Mouse (Mus musculus): ENCODE measurements around the gene Ajap1. TPM values are rescaled to one million over a fixed set of nuclear protein-coding genes. Genes with fewer than 3 reads are reported as not detected.

Ajap1 gene
- polyA plus RNA-seq, 1 experiment from 2014 or later, result 18.5 TPM

- Histone ChIP-seq H3K4me1 (replicated peaks; ENCODE audit: control insufficient read depth, insufficient read depth, low read length) (0 out of 2 replicates have a peak, but pooled peaks cover 6% of the 10 kb centered on the region), H3K9ac (no peak overlapping the region), H3K27ac (no peak overlapping the region), H3K4me3 (replicated peaks; ENCODE audit: low read length) (no peak overlapping the region), H3K27me3 (ENCODE audit: control insufficient read depth, insufficient read depth, low read length) (no peaks in the 10 kb centered on the region), H3K9me3 (ENCODE audit: control insufficient read depth, low read length) (no peaks in the 10 kb centered on the region), H3K36me3 (replicated peaks; ENCODE audit: control insufficient read depth, insufficient read depth) (peaks cover 10% of the 10 kb centered on the region), H3K4me2 (replicated peaks) (no peak overlapping the region)
- ATAC-seq (ENCODE audit: low FRiP score) (no peak), DNase-seq (ENCODE audit: low spot score) (no peak)
- WGBS, result 76% methylated on average over 10 of the region's 10 CpGs
Measured at GRCm38 (mm10) chr4:153380885-153381284, 101.7 kb downstream of the Ajap1 start.

- Histone ChIP-seq H3K9ac (no peak overlapping the region), H3K27me3 (ENCODE audit: control insufficient read depth, insufficient read depth, low read length) (no peaks in the 10 kb centered on the region), H3K27ac (no peak overlapping the region), H3K4me3 (replicated peaks; ENCODE audit: low read length) (no peak overlapping the region), H3K4me2 (replicated peaks) (no peak overlapping the region), H3K9me3 (ENCODE audit: control insufficient read depth, low read length) (no peaks in the 10 kb centered on the region), H3K4me1 (replicated peaks; ENCODE audit: control insufficient read depth, insufficient read depth, low read length) (peaks cover 6% of the 10 kb centered on the region; the same call in 1 of the 2 replicates), H3K36me3 (replicated peaks; ENCODE audit: control insufficient read depth, insufficient read depth) (peaks cover 1% of the 10 kb centered on the region; the same call in 1 of the 2 replicates)
- no peak; the same call in 1 of the 2 replicates for ATAC-seq (ENCODE audit: low FRiP score)
- DNase-seq (ENCODE audit: low spot score), result peak; percentile 67
- 27% methylated on average over 6 of the region's 6 CpGs for WGBS
Measured at GRCm38 (mm10) chr4:153377981-153378380, 104.6 kb downstream of the Ajap1 start.

- 69% methylated on average over 6 of the region's 6 CpGs for WGBS
- Histone ChIP-seq H3K9ac (no peak overlapping the region), H3K9me3 (ENCODE audit: control insufficient read depth, low read length) (no peaks in the 10 kb centered on the region), H3K27me3 (ENCODE audit: control insufficient read depth, insufficient read depth, low read length) (no peaks in the 10 kb centered on the region), H3K36me3 (replicated peaks; ENCODE audit: control insufficient read depth, insufficient read depth) (no peaks in the 10 kb centered on the region), H3K4me2 (replicated peaks) (no peak overlapping the region), H3K4me1 (replicated peaks; ENCODE audit: control insufficient read depth, insufficient read depth, low read length) (peaks cover 3% of the 10 kb centered on the region; the same call in 1 of the 2 replicates), H3K4me3 (replicated peaks; ENCODE audit: low read length) (no peak overlapping the region), H3K27ac (no peak overlapping the region)
- no peak for DNase-seq (ENCODE audit: low spot score)
- ATAC-seq (ENCODE audit: low FRiP score), result no peak
Measured at GRCm38 (mm10) chr4:153374233-153374632, 108.4 kb downstream of the Ajap1 start.

GRCm38 (mm10) chr4:153373125-153373524 lies 109.5 kb downstream of the Ajap1 start:
- H3K9ac ChIP-seq, result no peak overlapping the region
- no peak overlapping the region for H3K27ac ChIP-seq
- no peak overlapping the region for H3K4me2 ChIP-seq (replicated peaks)
- peaks cover 3% of the 10 kb centered on the region; the same call in 1 of the 2 replicates for H3K4me1 ChIP-seq (replicated peaks; ENCODE audit: control insufficient read depth, insufficient read depth, low read length)
- no peaks in the 10 kb centered on the region for H3K9me3 ChIP-seq (ENCODE audit: control insufficient read depth, low read length)
- H3K27me3 ChIP-seq (ENCODE audit: control insufficient read depth, insufficient read depth, low read length), result no peaks in the 10 kb centered on the region
- ATAC-seq (ENCODE audit: low FRiP score) (no peak), DNase-seq (ENCODE audit: low spot score) (no peak)
- no peak overlapping the region for H3K4me3 ChIP-seq (replicated peaks; ENCODE audit: low read length)
- 89% methylated on average over 14 of the region's 14 CpGs for WGBS
- H3K36me3 ChIP-seq (replicated peaks; ENCODE audit: control insufficient read depth, insufficient read depth), result no peaks in the 10 kb centered on the region

GRCm38 (mm10) chr4:153368620-153369159 lies 113.9 kb downstream of the Ajap1 start:
- ATAC-seq (ENCODE audit: low FRiP score) (no peak), DNase-seq (ENCODE audit: low spot score) (no peak)
- Histone ChIP-seq H3K4me2 (replicated peaks) (no peak overlapping the region), H3K27me3 (ENCODE audit: control insufficient read depth, insufficient read depth, low read length) (no peaks in the 10 kb centered on the region), H3K4me3 (replicated peaks; ENCODE audit: low read length) (no peak overlapping the region), H3K9ac (no peak overlapping the region), H3K9me3 (ENCODE audit: control insufficient read depth, low read length) (no peaks in the 10 kb centered on the region), H3K36me3 (replicated peaks; ENCODE audit: control insufficient read depth, insufficient read depth) (no peaks in the 10 kb centered on the region), H3K4me1 (replicated peaks; ENCODE audit: control insufficient read depth, insufficient read depth, low read length) (no peaks in the 10 kb centered on the region), H3K27ac (no peak overlapping the region)
- 60% methylated on average over 10 of the region's 10 CpGs for WGBS

GRCm38 (mm10) chr4:153360868-153361545 lies 121.6 kb downstream of the Ajap1 start:
- Histone ChIP-seq H3K4me2 (replicated peaks) (no peak overlapping the region), H3K9me3 (ENCODE audit: control insufficient read depth, low read length) (no peaks in the 10 kb centered on the region), H3K36me3 (replicated peaks; ENCODE audit: control insufficient read depth, insufficient read depth) (no peaks in the 10 kb centered on the region), H3K9ac (no peak overlapping the region), H3K4me1 (replicated peaks; ENCODE audit: control insufficient read depth, insufficient read depth, low read length) (peaks cover 23% of the 10 kb centered on the region), H3K4me3 (replicated peaks; ENCODE audit: low read length) (no peak overlapping the region), H3K27me3 (ENCODE audit: control insufficient read depth, insufficient read depth, low read length) (no peaks in the 10 kb centered on the region), H3K27ac (0 out of 2 replicates have a peak overlapping the region, but pooled peaks have one; percentile 2)
- DNase-seq (ENCODE audit: low spot score) (peak; percentile 54), ATAC-seq (ENCODE audit: low FRiP score) (no peak)
- WGBS, result 35% methylated on average over 13 of the region's 13 CpGs

GRCm38 (mm10) chr4:153358243-153358550 lies 124.4 kb downstream of the Ajap1 start:
- peak; percentile 61 for DNase-seq (ENCODE audit: low spot score)
- H3K4me3 ChIP-seq (replicated peaks; ENCODE audit: low read length), result no peak overlapping the region
- H3K9ac ChIP-seq, result no peak overlapping the region
- H3K27ac ChIP-seq, result peak overlapping the region; percentile 60
- no peaks in the 10 kb centered on the region for H3K27me3 ChIP-seq (ENCODE audit: control insufficient read depth, insufficient read depth, low read length)
- no peaks in the 10 kb centered on the region for H3K9me3 ChIP-seq (ENCODE audit: control insufficient read depth, low read length)
- H3K4me1 ChIP-seq (replicated peaks; ENCODE audit: control insufficient read depth, insufficient read depth, low read length), result peaks cover 23% of the 10 kb centered on the region
- no peaks in the 10 kb centered on the region for H3K36me3 ChIP-seq (replicated peaks; ENCODE audit: control insufficient read depth, insufficient read depth)
- no peak overlapping the region for H3K4me2 ChIP-seq (replicated peaks)
- WGBS, result 44% methylated on average over 7 of the region's 7 CpGs
- ATAC-seq (ENCODE audit: low FRiP score), result no peak; the same call in 1 of the 2 replicates

GRCm38 (mm10) chr4:153357539-153358242 lies 124.9 kb downstream of the Ajap1 start:
- Histone ChIP-seq H3K9ac (no peak overlapping the region), H3K4me2 (replicated peaks) (no peak overlapping the region), H3K27ac (peak overlapping the region; percentile 60), H3K27me3 (ENCODE audit: control insufficient read depth, insufficient read depth, low read length) (no peaks in the 10 kb centered on the region), H3K36me3 (replicated peaks; ENCODE audit: control insufficient read depth, insufficient read depth) (no peaks in the 10 kb centered on the region), H3K4me1 (replicated peaks; ENCODE audit: control insufficient read depth, insufficient read depth, low read length) (peaks cover 23% of the 10 kb centered on the region), H3K4me3 (replicated peaks; ENCODE audit: low read length) (no peak overlapping the region), H3K9me3 (ENCODE audit: control insufficient read depth, low read length) (no peaks in the 10 kb centered on the region)
- no peak for DNase-seq (ENCODE audit: low spot score)
- no peak for ATAC-seq (ENCODE audit: low FRiP score)
- WGBS, result 54% methylated on average over 9 of the region's 9 CpGs

- no peak overlapping the region for H3K9ac ChIP-seq
- no peak overlapping the region for H3K27ac ChIP-seq
- ATAC-seq (ENCODE audit: low FRiP score) (no peak), DNase-seq (ENCODE audit: low spot score) (no peak)
- H3K9me3 ChIP-seq (ENCODE audit: control insufficient read depth, low read length), result no peaks in the 10 kb centered on the region
- no peak overlapping the region for H3K4me2 ChIP-seq (replicated peaks)
- no peak overlapping the region for H3K4me3 ChIP-seq (replicated peaks; ENCODE audit: low read length)
- 89% methylated on average over 4 of the region's 4 CpGs for WGBS
- H3K4me1 ChIP-seq (replicated peaks; ENCODE audit: control insufficient read depth, insufficient read depth, low read length), result peaks cover 19% of the 10 kb centered on the region
- no peaks in the 10 kb centered on the region for H3K27me3 ChIP-seq (ENCODE audit: control insufficient read depth, insufficient read depth, low read length)
- H3K36me3 ChIP-seq (replicated peaks; ENCODE audit: control insufficient read depth, insufficient read depth), result no peaks in the 10 kb centered on the region
Measured at GRCm38 (mm10) chr4:153356236-153356635, 126.4 kb downstream of the Ajap1 start.
